Mouse (Mus musculus) liver, postnatal 0 days (tissue): ENCODE results near the gene Tsc22d4. TPM values are rescaled to one million over a fixed set of nuclear protein-coding genes. Genes with fewer than 3 reads are reported as not detected.

Experiments used
- ATAC-seq: fragments of 200-750 bp; cut with Nextera tagmentation; 2 replicates; pipeline ENCODE4 v1.8.0; 2017; ENCODE audit warnings: mild to moderate bottlenecking, moderate library complexity
- DNase-seq: peaks from one replicate; pipeline ENCODE4 v3.0.0-alpha.2; 2016
- H3K27ac ChIP-seq: fragments of 300-500 bp; sonication (generic); 2 replicates; pipeline ENCODE4 v1.5.1; 2014; ENCODE audit warnings: antibody characterized with exemption, moderate library complexity, mild to moderate bottlenecking, low read depth
- H3K27me3 ChIP-seq: fragments of 300-500 bp; sonication (generic); 2 replicates; pipeline ENCODE4 v1.6.1; 2014; ENCODE audit warnings: low read length, control low read depth, mixed read lengths; ENCODE audit not compliant: insufficient read depth
- H3K36me3 ChIP-seq: fragments of 300-500 bp; sonication (generic); replicated peaks from 2 replicates; pipeline ENCODE4 v1.6.1; 2014; ENCODE audit warnings: mild to moderate bottlenecking, control low read depth, low read length, moderate library complexity, mixed read lengths; ENCODE audit not compliant: insufficient read depth
- H3K4me1 ChIP-seq: fragments of 300-500 bp; sonication (generic); 2 replicates; pipeline ENCODE4 v1.6.1; 2014; ENCODE audit warnings: antibody characterized with exemption, mild to moderate bottlenecking, control low read depth; ENCODE audit not compliant: insufficient read depth
- H3K4me2 ChIP-seq: fragments of 300-500 bp; sonication (generic); 2 replicates; pipeline ENCODE4 v1.6.1; 2014; ENCODE audit warnings: low read depth, mild to moderate bottlenecking, low read length, moderate library complexity, mixed read lengths
- H3K4me3 ChIP-seq: fragments of 300-500 bp; sonication (generic); 2 replicates; pipeline ENCODE4 v1.5.1; 2014; ENCODE audit warnings: low read depth, low read length
- H3K9ac ChIP-seq: fragments of 300-500 bp; sonication (generic); replicated peaks from 2 replicates; pipeline ENCODE4 v1.6.1; 2014; ENCODE audit warnings: mild to moderate bottlenecking, moderate library complexity
- H3K9me3 ChIP-seq: fragments of 300-500 bp; sonication (generic); 2 replicates; pipeline ENCODE4 v1.6.1; 2016; ENCODE audit warnings: mild to moderate bottlenecking, control low read depth, low read length, mixed read lengths
- CTCF ChIP-seq: sonication (generic); IDR thresholded peaks from 2 replicates; pipeline ENCODE4 v1.5.1; 2016; ENCODE audit warnings: antibody characterized with exemption, low read depth
- EP300 ChIP-seq: IDR thresholded peaks from 2 replicates; pipeline ENCODE4 v1.6.1; 2016; ENCODE audit warnings: antibody characterized with exemption, low read depth, mild to moderate bottlenecking
- WGBS: fragments of 180-500 bp; shearing (Covaris S2); extraction: QIAGEN DNeasy Blood & Tissue Kit; methylation state at CpG from one replicate; pipeline ENCODE4 v1.1.7; 2014; ENCODE audit not compliant: insufficient replicate concordance; 5-methylcytosine and 5-hydroxymethylcytosine counted together
- polyA plus RNA-seq: library from polyadenylated mRNA; unstranded; fragments of >200 nt; fragmentation: Nextera tagmentation; extraction: Ambion mirVana; gene quantifications from 2 replicates; pipeline ENCODE4 v1.2.1, GENCODE M21; 2015

The Tsc22d4 gene
- polyA plus RNA-seq, 1 experiment from 2014 or later: 65.9 TPM

DNA sequence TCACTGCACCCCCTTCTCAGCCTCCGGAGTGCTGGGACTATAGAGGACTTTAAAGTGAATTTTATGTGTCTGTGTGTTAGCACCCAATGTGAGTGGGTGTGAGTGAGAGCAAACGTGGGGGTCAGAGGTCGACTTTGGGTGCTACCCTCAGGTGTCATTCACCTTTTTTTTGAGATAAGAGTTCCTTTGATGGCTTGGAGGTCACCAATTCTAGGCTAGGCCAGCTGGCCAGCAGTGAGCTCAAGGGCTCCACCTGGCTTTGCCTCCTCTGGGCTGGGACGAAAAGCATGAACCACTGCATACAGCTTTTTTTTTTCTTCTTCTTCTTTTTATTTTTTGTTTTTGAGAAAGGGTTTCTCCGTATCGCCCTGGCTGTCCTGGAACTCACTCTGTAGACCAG lies 18.8 kb upstream of the Tsc22d4 start:
- Histone ChIP-seq H3K36me3 (no peaks in the 10 kb centered on the region), H3K27me3 (no peaks in the 10 kb centered on the region; the same call in 1 of the 2 replicates), H3K4me3 (no peak overlapping the region), H3K9me3 (no peaks in the 10 kb centered on the region), H3K4me1 (0 out of 2 replicates have a peak, but pooled peaks cover 4% of the 10 kb centered on the region), H3K9ac (no peak overlapping the region), H3K4me2 (no peak overlapping the region; the same call in 1 of the 2 replicates), H3K27ac (no peak overlapping the region)
- TF ChIP-seq CTCF (peak; percentile 54), EP300 (peak; percentile 28; the same call in 1 of the 2 replicates)
- WGBS: 55% methylated on average over 6 of the region's 6 CpGs
- ATAC-seq: peak; percentile 79
- no peak for DNase-seq

DNA sequence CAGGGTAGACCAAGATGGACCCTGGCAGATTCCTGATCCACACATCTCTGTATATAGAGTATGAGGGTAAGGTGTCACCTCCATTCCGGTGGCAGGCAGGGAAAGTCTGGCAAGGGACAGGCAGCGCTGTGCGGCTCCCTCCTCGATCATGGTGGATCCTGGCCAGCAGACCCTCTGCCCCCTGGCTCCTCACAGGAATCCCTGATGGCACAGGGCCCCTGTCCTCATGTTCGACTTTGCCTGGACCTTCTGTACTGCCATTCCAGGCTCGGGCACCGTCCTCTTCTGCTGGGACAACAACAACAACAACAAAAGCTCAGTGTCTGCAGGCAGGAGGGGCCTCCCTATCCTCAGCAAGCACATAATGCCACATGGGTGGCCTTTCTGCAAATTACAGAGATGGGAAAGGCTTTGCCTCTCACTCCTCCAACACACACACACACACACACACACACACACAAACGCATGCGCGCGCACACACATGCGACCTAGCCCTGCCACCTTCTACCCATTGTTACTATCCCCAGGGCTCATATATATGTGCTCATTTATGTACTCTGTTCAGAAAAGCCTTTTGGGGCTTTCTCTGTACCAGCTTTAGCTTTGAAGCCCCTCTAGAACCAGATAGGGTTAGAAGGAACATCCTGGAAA lies 11.8 kb upstream of the Tsc22d4 start:
- H3K4me3 ChIP-seq: no peak overlapping the region
- WGBS: 95% methylated on average over 12 of the region's 12 CpGs
- no peaks in the 10 kb centered on the region for H3K27me3 ChIP-seq
- H3K9me3 ChIP-seq: no peaks in the 10 kb centered on the region
- DNase-seq (no peak), ATAC-seq (no peak)
- no peak overlapping the region for H3K4me2 ChIP-seq
- H3K27ac ChIP-seq: no peak overlapping the region
- no peaks in the 10 kb centered on the region for H3K36me3 ChIP-seq
- no peaks in the 10 kb centered on the region for H3K4me1 ChIP-seq
- H3K9ac ChIP-seq: no peak overlapping the region
- TF ChIP-seq CTCF (no peak), EP300 (no peak)

DNA sequence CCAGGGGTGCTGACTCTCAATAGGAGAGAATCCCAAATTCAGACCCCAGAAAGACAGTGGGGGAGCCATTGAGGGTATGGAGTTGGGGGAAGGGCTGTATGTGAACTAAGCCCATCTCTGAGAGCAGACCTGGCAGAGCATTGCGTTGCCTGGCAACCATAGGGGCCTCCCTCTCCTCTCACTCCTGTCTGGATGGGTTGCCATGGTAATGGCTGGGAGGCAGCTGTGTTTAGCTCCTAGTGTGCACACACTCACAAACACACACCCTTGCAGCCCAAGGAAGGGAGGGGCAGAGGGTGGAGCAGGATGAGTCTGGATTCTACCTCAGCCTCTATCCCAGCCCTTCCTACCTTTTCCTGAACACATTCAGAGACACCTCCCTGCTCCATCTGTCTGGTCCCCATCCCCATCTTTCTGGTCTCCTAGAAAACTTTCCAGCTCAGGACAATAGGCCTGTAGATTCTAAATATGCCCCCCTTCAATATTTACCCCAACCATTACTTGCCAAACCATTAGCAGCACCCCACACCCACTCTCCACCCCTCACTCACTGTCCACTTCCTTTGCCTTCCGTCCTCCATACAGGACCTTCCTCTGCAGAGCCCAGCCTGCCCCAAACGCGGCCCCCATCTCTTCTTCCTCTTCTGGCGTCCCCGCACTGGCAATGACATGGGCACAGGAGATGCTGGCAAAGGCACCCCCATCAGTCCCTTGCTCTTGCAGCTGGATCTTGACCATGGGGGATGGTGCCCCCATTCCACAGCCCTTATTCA lies 11.1 kb upstream of the Tsc22d4 start:
- DNase-seq (no peak), ATAC-seq (no peak)
- 50% methylated on average over 6 of the region's 6 CpGs for WGBS
- Histone ChIP-seq H3K4me2 (no peak overlapping the region), H3K4me1 (no peaks in the 10 kb centered on the region), H3K27ac (no peak overlapping the region), H3K9me3 (no peaks in the 10 kb centered on the region), H3K4me3 (no peak overlapping the region), H3K27me3 (no peaks in the 10 kb centered on the region), H3K36me3 (no peaks in the 10 kb centered on the region), H3K9ac (no peak overlapping the region)
- no peak for TF ChIP-seq EP300
- TF ChIP-seq CTCF: no peak

DNA sequence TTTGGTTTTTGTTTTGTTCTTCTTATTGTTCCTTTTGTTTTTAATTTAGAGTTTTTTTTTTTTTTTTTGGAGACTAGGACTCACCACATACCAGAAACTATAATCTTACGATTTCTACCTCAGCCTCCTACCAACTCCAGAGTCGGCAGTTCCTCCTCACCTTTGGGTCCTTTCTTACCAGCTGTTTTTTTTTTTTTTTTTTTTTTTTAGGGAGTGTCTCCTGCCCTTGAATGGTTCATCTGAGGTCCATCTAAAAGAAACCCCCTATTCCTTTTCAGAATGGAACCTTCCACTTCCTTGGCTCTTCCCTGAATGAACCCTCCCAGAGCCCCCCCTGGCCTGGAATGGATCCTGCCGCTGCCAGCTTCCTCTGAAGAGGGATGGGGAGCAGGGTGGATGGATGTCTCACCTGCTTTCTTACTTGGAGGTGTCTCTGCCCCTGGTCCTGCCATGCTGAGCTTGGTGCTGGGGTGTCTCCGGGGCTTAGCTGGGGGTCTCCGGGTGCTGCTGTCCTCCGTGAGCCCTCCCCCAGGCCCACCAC lies 8.1 kb upstream of the Tsc22d4 start:
- H3K9ac ChIP-seq: no peak overlapping the region
- no peaks in the 10 kb centered on the region for H3K9me3 ChIP-seq
- TF ChIP-seq CTCF: no peak
- TF ChIP-seq EP300: no peak
- no peak for ATAC-seq
- no peak overlapping the region for H3K4me3 ChIP-seq
- no peaks in the 10 kb centered on the region for H3K27me3 ChIP-seq
- H3K4me2 ChIP-seq: no peak overlapping the region
- peak; percentile 15 for DNase-seq
- peaks cover 15% of the 10 kb centered on the region for H3K4me1 ChIP-seq
- H3K27ac ChIP-seq: no peak overlapping the region
- 84% methylated on average over 6 of the region's 6 CpGs for WGBS
- H3K36me3 ChIP-seq: no peaks in the 10 kb centered on the region

DNA sequence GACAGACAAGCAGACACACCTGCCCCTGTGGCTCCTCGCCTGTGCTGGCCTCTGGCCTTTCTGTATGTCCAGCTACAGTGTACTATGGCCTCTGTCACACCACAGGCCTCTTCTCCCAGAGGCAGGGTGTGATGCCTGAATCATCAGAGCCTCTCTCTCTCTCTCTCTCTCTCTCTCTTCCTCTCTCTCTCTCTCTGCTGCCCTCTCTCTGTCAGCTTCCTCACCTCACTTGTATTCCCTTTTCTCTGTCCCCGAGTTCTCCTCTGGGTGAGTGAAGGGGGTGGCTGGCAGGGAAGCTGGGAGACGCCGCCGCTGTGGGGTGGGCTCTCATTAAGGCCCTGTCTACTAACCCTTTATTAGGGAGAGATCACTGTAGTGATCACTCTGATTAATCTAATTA lies 7.0 kb upstream of the Tsc22d4 start:
- TF ChIP-seq CTCF: peak; percentile 55
- no peak for TF ChIP-seq EP300
- no peak overlapping the region for H3K27ac ChIP-seq
- peaks cover 15% of the 10 kb centered on the region for H3K4me1 ChIP-seq
- H3K4me2 ChIP-seq: no peak overlapping the region
- ATAC-seq (no peak), DNase-seq (peak; percentile 17)
- WGBS: 45% methylated on average over 5 of the region's 5 CpGs
- no peak overlapping the region for H3K9ac ChIP-seq
- no peaks in the 10 kb centered on the region for H3K36me3 ChIP-seq
- H3K9me3 ChIP-seq: no peaks in the 10 kb centered on the region
- H3K27me3 ChIP-seq: no peaks in the 10 kb centered on the region
- H3K4me3 ChIP-seq: no peak overlapping the region

DNA sequence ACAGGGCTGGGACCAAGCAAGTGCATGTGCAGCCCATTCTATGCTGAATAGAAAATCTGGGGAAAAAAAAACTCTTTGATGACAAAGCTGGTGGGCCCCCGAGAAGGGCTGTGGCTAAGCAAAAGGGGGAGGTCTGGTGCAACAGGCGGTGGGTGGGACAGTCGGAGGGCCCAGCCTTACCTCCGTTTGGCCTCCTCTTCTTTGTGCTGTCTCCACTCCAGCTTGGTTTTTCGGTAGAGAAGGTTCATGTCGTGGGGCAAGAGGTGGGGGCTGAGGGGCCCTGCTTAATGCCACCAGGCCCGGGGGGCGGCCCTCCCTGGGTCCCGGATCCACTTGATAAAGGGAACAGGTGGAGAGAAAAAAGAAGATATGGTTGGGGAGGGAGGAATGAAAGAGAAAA lies 6.1 kb upstream of the Tsc22d4 start:
- H3K4me2 ChIP-seq: no peak overlapping the region
- 61% methylated on average over 9 of the region's 9 CpGs for WGBS
- DNase-seq: no peak
- ATAC-seq: no peak
- H3K27me3 ChIP-seq: no peaks in the 10 kb centered on the region
- no peaks in the 10 kb centered on the region for H3K36me3 ChIP-seq
- no peak overlapping the region for H3K27ac ChIP-seq
- no peak for TF ChIP-seq CTCF
- no peak for TF ChIP-seq EP300
- no peaks in the 10 kb centered on the region for H3K9me3 ChIP-seq
- no peak overlapping the region for H3K9ac ChIP-seq
- H3K4me3 ChIP-seq: no peak overlapping the region
- peaks cover 15% of the 10 kb centered on the region for H3K4me1 ChIP-seq
